Mouse (Mus musculus): ENCODE results near the gene Crabp1. TPM values are rescaled to one million over a fixed set of nuclear protein-coding genes. Genes with fewer than 3 reads are reported as not detected.

The Crabp1 gene
- polyA plus RNA-seq, 1 experiment from 2014 or later = 0.84 TPM

GRCm38 (mm10) chr9:54776451-54776982 is 12.0 kb downstream of the Crabp1 start:
- ATAC-seq (ENCODE audit: insufficient read depth) = no peak
- H3K4me2 ChIP-seq = no peak overlapping the region
- H3K9ac ChIP-seq = no peak overlapping the region
- H3K27ac ChIP-seq (replicated peaks) = no peak overlapping the region
- no peaks in the 10 kb centered on the region for H3K9me3 ChIP-seq (replicated peaks)
- H3K27me3 ChIP-seq = 0 out of 2 replicates have a peak, but pooled peaks cover 5% of the 10 kb centered on the region
- H3K4me3 ChIP-seq (replicated peaks) = no peak overlapping the region
- H3K36me3 ChIP-seq (replicated peaks) = no peaks in the 10 kb centered on the region
- H3K4me1 ChIP-seq (replicated peaks) = no peaks in the 10 kb centered on the region
- WGBS (ENCODE audit: insufficient replicate concordance) = 56% methylated on average over 13 of the region's 13 CpGs

- H3K36me3 ChIP-seq (replicated peaks) = no peaks in the 10 kb centered on the region
- H3K9me3 ChIP-seq (replicated peaks) = no peaks in the 10 kb centered on the region
- no peak overlapping the region for H3K9ac ChIP-seq
- no peak overlapping the region for H3K4me2 ChIP-seq
- no peak for ATAC-seq (ENCODE audit: insufficient read depth)
- 73% methylated on average over 8 of the region's 8 CpGs for WGBS (ENCODE audit: insufficient replicate concordance)
- H3K27me3 ChIP-seq = no peaks in the 10 kb centered on the region
- no peak overlapping the region for H3K27ac ChIP-seq (replicated peaks)
- H3K4me1 ChIP-seq (replicated peaks) = no peaks in the 10 kb centered on the region
- no peak overlapping the region for H3K4me3 ChIP-seq (replicated peaks)
These were observed 14.7 kb downstream of the Crabp1 start for GRCm38 (mm10) chr9:54779280-54779679.

GRCm38 (mm10) chr9:54782504-54782903 is 18.0 kb downstream of the Crabp1 start:
- Histone ChIP-seq H3K4me3 (replicated peaks) (no peak overlapping the region), H3K27ac (replicated peaks) (no peak overlapping the region), H3K27me3 (0 out of 2 replicates have a peak, but pooled peaks cover 6% of the 10 kb centered on the region), H3K4me2 (no peak overlapping the region), H3K4me1 (replicated peaks) (no peaks in the 10 kb centered on the region), H3K36me3 (replicated peaks) (no peaks in the 10 kb centered on the region), H3K9me3 (replicated peaks) (no peaks in the 10 kb centered on the region), H3K9ac (no peak overlapping the region)
- 66% methylated on average over 15 of the region's 15 CpGs for WGBS (ENCODE audit: insufficient replicate concordance)
- ATAC-seq (ENCODE audit: insufficient read depth) = no peak

- Histone ChIP-seq H3K9ac (no peak overlapping the region), H3K27ac (replicated peaks) (no peak overlapping the region), H3K4me1 (replicated peaks) (no peaks in the 10 kb centered on the region), H3K4me2 (no peak overlapping the region), H3K9me3 (replicated peaks) (no peaks in the 10 kb centered on the region), H3K36me3 (replicated peaks) (no peaks in the 10 kb centered on the region), H3K27me3 (0 out of 2 replicates have a peak, but pooled peaks cover 6% of the 10 kb centered on the region), H3K4me3 (replicated peaks) (no peak overlapping the region)
- WGBS (ENCODE audit: insufficient replicate concordance) = 40% methylated on average over 3 of the region's 3 CpGs
- no peak for ATAC-seq (ENCODE audit: insufficient read depth)
These were observed 19.5 kb downstream of the Crabp1 start for GRCm38 (mm10) chr9:54784003-54784402.

- H3K27me3 ChIP-seq = 0 out of 2 replicates have a peak, but pooled peaks cover 6% of the 10 kb centered on the region
- ATAC-seq (ENCODE audit: insufficient read depth) = no peak
- H3K4me2 ChIP-seq = no peak overlapping the region
- H3K27ac ChIP-seq (replicated peaks) = no peak overlapping the region
- H3K4me3 ChIP-seq (replicated peaks) = no peak overlapping the region
- H3K4me1 ChIP-seq (replicated peaks) = no peaks in the 10 kb centered on the region
- H3K9ac ChIP-seq = no peak overlapping the region
- H3K36me3 ChIP-seq (replicated peaks) = no peaks in the 10 kb centered on the region
- 56% methylated on average over 3 of the region's 3 CpGs for WGBS (ENCODE audit: insufficient replicate concordance)
- no peaks in the 10 kb centered on the region for H3K9me3 ChIP-seq (replicated peaks)
These were observed 20.7 kb downstream of the Crabp1 start for GRCm38 (mm10) chr9:54785215-54785614.

- H3K4me3 ChIP-seq (replicated peaks) = no peak overlapping the region
- WGBS (ENCODE audit: insufficient replicate concordance) = 78% methylated on average over 1 of the region's 1 CpGs
- ATAC-seq (ENCODE audit: insufficient read depth) = no peak
These were observed 21.5 kb downstream of the Crabp1 start for GRCm38 (mm10) chr9:54786083-54786482.

GRCm38 (mm10) chr9:54787760-54788159 is 23.2 kb downstream of the Crabp1 start:
- no peaks in the 10 kb centered on the region for H3K36me3 ChIP-seq (replicated peaks)
- H3K9me3 ChIP-seq (replicated peaks) = no peaks in the 10 kb centered on the region
- no peaks in the 10 kb centered on the region for H3K4me1 ChIP-seq (replicated peaks)
- no peak overlapping the region for H3K27ac ChIP-seq (replicated peaks)
- no peak for ATAC-seq (ENCODE audit: insufficient read depth)
- 54% methylated on average over 8 of the region's 8 CpGs for WGBS (ENCODE audit: insufficient replicate concordance)
- 0 out of 2 replicates have a peak, but pooled peaks cover 6% of the 10 kb centered on the region for H3K27me3 ChIP-seq
- H3K9ac ChIP-seq = no peak overlapping the region
- no peak overlapping the region for H3K4me2 ChIP-seq
- no peak overlapping the region for H3K4me3 ChIP-seq (replicated peaks)

More at GRCm38 (mm10) chr9:54786083-54786482, 21.5 kb downstream of the Crabp1 start:
- Histone ChIP-seq H3K9me3 (replicated peaks) (no peaks in the 10 kb centered on the region), H3K27ac (replicated peaks) (no peak overlapping the region), H3K9ac (no peak overlapping the region), H3K36me3 (replicated peaks) (no peaks in the 10 kb centered on the region), H3K4me1 (replicated peaks) (no peaks in the 10 kb centered on the region), H3K4me2 (no peak overlapping the region), H3K27me3 (0 out of 2 replicates have a peak, but pooled peaks cover 6% of the 10 kb centered on the region)

- Histone ChIP-seq H3K4me3 (replicated peaks) (no peak overlapping the region), H3K4me1 (replicated peaks) (no peaks in the 10 kb centered on the region), H3K36me3 (replicated peaks) (no peaks in the 10 kb centered on the region), H3K9ac (no peak overlapping the region), H3K27me3 (0 out of 2 replicates have a peak, but pooled peaks cover 6% of the 10 kb centered on the region), H3K4me2 (no peak overlapping the region), H3K27ac (replicated peaks) (no peak overlapping the region), H3K9me3 (replicated peaks) (no peaks in the 10 kb centered on the region)
- whole genome bisulfite sequencing (ENCODE audit: insufficient replicate concordance) = 27% methylated on average over 5 of the region's 5 CpGs
- ATAC-seq (ENCODE audit: insufficient read depth) = no peak
These were observed 25.7 kb downstream of the Crabp1 start for GRCm38 (mm10) chr9:54790271-54790670.

- Histone ChIP-seq H3K9ac (no peak overlapping the region), H3K4me3 (replicated peaks) (no peak overlapping the region), H3K9me3 (replicated peaks) (no peaks in the 10 kb centered on the region), H3K27ac (replicated peaks) (no peak overlapping the region), H3K36me3 (replicated peaks) (no peaks in the 10 kb centered on the region), H3K4me2 (no peak overlapping the region), H3K27me3 (no peaks in the 10 kb centered on the region), H3K4me1 (replicated peaks) (no peaks in the 10 kb centered on the region)
- 35% methylated on average over 10 of the region's 10 CpGs for WGBS (ENCODE audit: insufficient replicate concordance)
- no peak for ATAC-seq (ENCODE audit: insufficient read depth)
These were observed 37.0 kb downstream of the Crabp1 start for GRCm38 (mm10) chr9:54801460-54801961.

GRCm38 (mm10) chr9:54802749-54803679 is 38.5 kb downstream of the Crabp1 start:
- Histone ChIP-seq H3K9ac (no peak overlapping the region), H3K9me3 (replicated peaks) (no peaks in the 10 kb centered on the region), H3K36me3 (replicated peaks) (no peaks in the 10 kb centered on the region), H3K4me2 (no peak overlapping the region), H3K4me3 (replicated peaks) (no peak overlapping the region), H3K4me1 (replicated peaks) (no peaks in the 10 kb centered on the region), H3K27ac (replicated peaks) (no peak overlapping the region), H3K27me3 (no peaks in the 10 kb centered on the region)
- WGBS (ENCODE audit: insufficient replicate concordance) = 58% methylated on average over 6 of the region's 6 CpGs
- ATAC-seq (ENCODE audit: insufficient read depth) = no peak

- H3K27ac ChIP-seq (replicated peaks) = no peak overlapping the region
- H3K27me3 ChIP-seq = no peaks in the 10 kb centered on the region
- no peak for ATAC-seq (ENCODE audit: insufficient read depth)
- 64% methylated on average over 5 of the region's 5 CpGs for WGBS (ENCODE audit: insufficient replicate concordance)
- no peak overlapping the region for H3K4me3 ChIP-seq (replicated peaks)
- no peak overlapping the region for H3K9ac ChIP-seq
- H3K4me1 ChIP-seq (replicated peaks) = no peaks in the 10 kb centered on the region
- H3K9me3 ChIP-seq (replicated peaks) = no peaks in the 10 kb centered on the region
- H3K4me2 ChIP-seq = no peak overlapping the region
- H3K36me3 ChIP-seq (replicated peaks) = no peaks in the 10 kb centered on the region
These were observed 39.8 kb downstream of the Crabp1 start for GRCm38 (mm10) chr9:54804351-54804750.

Measured in liver, embryonic 15.5 days (tissue).